Mouse (Mus musculus): ENCODE results near the gene Faf1.

GRCm38 (mm10) chr4:109793072-109793471, 116.7 kb downstream of the Faf1 start:
- TF ChIP-seq MAFK (IDR thresholded peaks at IDR 0.05; ENCODE audit: insufficient read depth, low read depth, low read length) (no peak), ZNF384 (IDR thresholded peaks at IDR 0.05; ENCODE audit: low read depth, low read length) (no peak), CHD2 (IDR thresholded peaks at IDR 0.05; ENCODE audit: low read depth, low read length) (no peak), ZC3H11A (IDR thresholded peaks at IDR 0.05; ENCODE audit: borderline replicate concordance, low read depth, low read length) (no peak)
